Mouse (Mus musculus) R1 (cell line): ENCODE measurements around the gene Srgap2.

Experiments used
- DNase-seq: peaks from one replicate; pipeline ENCODE4 v3.0.0-alpha.2; 2018; ENCODE audit warnings: low read depth, low spot score

Srgap2 gene

DNA sequence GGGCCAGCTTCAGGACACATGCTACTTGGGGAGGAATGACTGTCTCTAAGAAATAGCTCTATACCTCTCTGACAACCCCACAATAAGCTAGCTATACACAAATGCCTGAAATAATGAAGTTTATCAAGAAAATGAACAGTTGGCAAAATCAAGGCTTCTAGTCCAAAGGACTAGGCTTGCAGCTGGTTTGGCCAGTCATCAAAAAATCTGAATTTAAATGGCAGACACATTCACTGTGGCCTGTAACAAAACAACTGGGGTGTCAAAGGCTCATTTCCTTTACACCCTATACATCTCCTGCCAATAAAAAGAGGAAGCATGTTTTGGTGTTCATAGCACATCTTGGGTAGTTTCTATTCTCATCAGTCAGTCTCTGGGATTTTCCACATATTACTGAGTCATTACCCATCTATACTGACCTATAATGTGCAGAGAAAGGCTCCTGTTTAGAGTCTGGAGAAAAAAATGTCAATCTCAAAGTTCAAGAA is 53.5 kb downstream of the Srgap2 start:
- no peak for DNase-seq

- peak; percentile 30 for DNase-seq
These were observed 56.6 kb downstream of the Srgap2 start for GRCm38 (mm10) chr1:131470597-131470996.

GRCm38 (mm10) chr1:131465855-131466254 is 61.3 kb downstream of the Srgap2 start:
- no peak for DNase-seq

- no peak for DNase-seq
These were observed 63.1 kb downstream of the Srgap2 start for GRCm38 (mm10) chr1:131463953-131464627.

DNA sequence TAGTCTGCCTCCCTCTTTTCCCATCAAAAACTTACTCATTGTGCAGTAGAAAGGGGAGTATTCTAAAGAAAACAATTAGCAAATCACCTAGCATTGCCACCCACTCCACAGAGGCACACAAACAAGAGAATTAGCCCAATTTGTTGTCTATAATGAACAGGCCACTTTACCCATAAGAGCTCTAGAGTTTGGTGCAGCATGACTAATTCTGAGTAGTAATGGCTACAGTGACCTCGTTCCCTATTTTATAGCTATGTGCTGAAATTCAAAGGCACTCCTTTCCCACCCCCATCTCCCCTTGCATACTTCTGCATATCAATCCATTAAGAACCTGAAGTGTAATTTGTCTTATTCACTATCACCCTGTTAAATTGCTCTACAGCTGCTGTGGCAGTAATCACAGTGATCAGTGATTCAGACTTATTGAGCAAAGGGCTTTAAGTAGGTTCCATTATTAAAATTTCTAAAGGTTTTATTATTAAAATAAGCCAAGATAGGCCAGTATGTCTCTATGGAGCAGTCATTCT is 64.5 kb downstream of the Srgap2 start:
- no peak for DNase-seq

DNA sequence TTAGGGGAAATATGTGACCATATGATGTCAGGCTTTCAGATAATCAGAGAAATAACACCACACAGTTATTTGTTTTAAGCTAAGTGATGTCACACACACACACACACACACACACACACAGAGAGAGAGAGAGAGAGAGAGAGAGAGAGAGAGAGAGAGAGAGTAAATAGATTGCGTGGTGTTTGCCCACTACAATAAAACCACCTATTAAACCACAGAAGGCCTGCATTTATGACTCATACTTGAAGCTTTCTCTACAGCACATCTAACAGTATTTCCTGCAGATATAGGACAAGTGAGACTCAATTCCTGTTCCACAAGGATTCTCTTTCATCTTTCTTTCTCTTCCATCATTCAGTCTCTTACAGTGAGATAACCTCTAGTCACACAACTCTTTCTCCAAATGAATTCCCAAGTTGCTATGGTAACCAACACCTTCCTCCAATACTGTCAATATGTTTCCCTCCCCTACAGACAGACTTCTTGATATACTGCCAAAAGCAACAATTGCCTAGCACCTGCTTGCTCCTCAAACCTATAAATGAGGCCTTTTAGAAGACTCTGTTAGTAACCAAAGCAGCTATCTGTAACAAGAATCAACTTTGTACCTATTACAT is 66.1 kb downstream of the Srgap2 start:
- peak; percentile 13 for DNase-seq

GRCm38 (mm10) chr1:131455355-131455890 is 71.7 kb downstream of the Srgap2 start:
- DNase-seq = no peak

DNA sequence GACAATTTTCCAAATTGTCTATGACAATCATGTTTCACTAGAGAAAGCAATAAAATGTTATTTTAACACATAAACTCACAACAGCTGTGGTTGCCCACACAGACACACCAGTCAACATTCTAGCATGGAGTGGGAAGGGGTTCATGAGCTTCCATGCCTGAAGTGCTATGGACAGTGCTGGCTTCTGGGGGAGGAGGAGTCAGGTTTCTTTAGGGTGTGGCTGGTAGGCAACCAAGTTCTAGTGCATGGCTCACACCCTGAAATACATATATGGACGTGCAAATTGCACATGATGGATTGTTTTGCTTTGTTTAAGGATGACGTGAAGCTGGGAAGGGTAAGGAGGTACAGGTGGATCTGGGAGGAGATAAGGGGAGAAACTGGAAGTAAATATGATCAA is 72.8 kb downstream of the Srgap2 start:
- DNase-seq = no peak

GRCm38 (mm10) chr1:131453335-131453734 is 73.8 kb downstream of the Srgap2 start:
- DNase-seq = no peak

- no peak for DNase-seq
These were observed 78.8 kb downstream of the Srgap2 start for GRCm38 (mm10) chr1:131448373-131448772.

- no peak for DNase-seq
These were observed 79.8 kb downstream of the Srgap2 start for GRCm38 (mm10) chr1:131447333-131447732.

DNA sequence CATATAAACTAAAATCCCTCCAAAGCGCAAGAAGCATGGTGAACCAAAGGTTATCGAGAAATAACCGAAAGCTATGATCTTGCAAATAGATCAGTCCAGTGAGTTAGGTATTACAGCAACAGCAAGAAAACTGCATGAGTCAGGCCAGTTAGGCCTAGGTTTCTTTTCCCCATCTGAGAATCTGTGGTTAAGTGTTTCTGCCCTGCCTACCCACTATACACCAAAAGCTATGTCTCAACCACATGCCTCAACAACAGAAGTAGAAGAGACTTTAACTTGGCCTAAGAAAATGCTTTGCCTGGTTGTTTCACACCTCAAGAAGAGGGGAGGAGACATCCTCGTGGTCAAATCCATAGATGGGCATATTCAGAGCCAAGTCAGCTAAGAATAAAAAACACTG is 80.6 kb downstream of the Srgap2 start:
- DNase-seq = no peak

DNA sequence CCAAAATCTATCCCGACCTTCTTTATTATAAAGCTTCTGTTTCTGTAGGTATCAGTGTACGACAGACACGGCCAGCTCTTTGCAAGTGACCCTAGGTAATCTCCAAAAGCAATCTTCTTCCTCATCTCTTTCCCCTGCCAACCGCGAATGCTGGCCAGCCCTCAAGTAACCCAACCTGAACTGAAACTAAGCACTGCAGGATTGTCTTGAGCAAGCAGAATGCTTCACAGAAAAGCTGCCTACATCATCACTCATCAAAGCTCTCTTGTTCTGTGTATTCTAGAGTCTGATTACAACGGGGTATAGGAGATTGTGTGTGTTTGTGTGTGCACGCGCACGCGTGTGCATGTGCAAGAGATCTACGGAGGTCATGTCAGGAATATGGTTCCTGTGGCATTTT is 88.6 kb downstream of the Srgap2 start:
- no peak for DNase-seq

- DNase-seq = no peak
These were observed 89.2 kb downstream of the Srgap2 start for GRCm38 (mm10) chr1:131437975-131438374.

DNA sequence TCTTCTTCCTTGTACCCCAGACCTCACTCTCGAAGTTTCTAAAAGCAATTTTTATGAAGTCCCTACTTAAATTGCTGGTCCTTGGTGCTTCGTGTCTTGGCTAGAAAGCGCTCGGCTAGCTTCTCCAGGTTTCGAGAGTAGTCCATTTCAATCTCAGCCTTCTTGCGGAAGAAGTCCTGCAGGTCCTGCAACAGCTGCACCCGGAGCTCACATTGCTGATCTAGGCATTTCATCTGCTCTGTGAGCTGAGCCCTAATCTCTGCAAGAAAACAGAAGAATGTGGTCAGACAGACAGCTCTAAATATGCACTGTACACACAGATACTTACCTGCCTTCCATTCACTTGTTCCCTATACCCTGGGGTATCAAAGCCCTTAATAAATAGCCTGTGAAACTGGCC is 90.5 kb downstream of the Srgap2 start:
- DNase-seq = no peak

DNA sequence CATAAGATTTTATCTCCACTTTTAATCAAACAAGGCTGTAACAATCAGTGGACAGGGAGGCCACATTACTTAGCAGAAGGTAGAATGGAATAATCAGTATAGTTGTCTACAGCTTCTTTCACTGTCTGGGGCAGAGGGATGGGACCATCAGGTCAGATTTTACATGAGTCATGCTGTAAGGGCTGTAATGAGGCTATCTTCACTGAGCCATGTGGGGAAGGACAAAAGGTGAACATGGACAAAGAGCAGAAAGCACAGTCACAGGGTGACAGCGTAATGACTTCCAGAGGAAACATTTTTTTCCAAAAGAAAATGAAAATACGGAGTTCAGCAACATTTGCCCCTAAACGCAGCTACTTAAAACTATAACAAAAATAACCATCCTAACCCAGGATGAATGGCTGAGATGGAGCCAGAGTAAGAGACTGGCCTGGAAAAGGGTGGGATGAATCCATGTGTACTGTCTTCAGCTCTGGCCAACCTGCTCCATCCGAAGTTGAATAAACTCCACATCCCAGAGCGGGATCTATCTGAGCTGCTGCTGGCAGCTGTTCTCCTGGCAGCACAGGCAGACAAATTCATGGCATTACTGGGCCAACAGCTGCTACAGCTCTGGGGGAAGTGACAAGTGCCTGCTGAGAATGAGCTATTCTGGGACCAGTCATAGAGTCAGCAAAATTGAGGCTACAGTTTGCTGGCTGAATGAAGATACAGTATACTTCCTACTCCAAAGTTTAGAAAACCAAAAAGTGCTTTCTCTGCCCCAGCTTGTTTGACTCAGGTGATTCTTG is 95.5 kb downstream of the Srgap2 start:
- peak; percentile 5 for DNase-seq

DNA sequence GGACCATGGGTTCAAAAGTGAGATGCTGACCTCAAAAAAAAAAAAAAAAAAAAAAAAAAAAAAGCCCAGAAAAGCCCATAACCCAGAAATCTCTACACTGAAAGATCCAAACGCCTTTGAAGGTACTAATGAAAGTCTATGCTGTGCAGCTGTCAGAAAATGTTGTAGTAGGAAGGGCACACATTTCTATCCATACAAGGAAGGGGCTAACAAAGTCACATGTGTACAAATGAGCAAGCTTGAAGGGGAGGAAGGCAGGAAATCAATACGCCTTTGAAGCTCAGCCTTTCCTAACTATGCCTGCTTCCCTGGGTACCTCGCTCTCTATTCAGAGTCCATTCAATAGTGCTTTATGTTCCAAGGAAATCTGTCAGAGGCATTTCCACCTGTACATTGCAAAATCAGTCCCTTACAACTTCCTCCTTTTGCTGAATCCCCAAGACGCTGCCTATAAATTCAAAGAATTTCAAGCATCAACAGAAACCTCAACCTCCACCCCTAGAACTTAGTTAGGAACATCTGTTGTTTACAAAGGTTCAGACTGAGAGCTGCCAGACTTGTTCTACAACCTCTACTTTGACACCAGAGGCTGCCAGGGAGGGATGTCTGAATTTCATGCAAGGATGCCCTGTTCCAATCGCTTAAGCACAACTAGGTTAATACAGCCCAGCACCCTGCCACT is 99.9 kb downstream of the Srgap2 start:
- DNase-seq = peak; percentile 61

- no peak for DNase-seq
These were observed 104.1 kb downstream of the Srgap2 start for GRCm38 (mm10) chr1:131423061-131423460.

- DNase-seq = no peak
These were observed 106.0 kb downstream of the Srgap2 start for GRCm38 (mm10) chr1:131421113-131421512.

GRCm38 (mm10) chr1:131420660-131421059 is 106.5 kb downstream of the Srgap2 start:
- no peak for DNase-seq

GRCm38 (mm10) chr1:131419307-131419706 is 107.8 kb downstream of the Srgap2 start:
- DNase-seq = no peak
